Mouse (Mus musculus) cerebellum, adult 8-10 months (tissue): ENCODE measurements at regions not wholly inside any gene's neighbourhood (a gene's known extent, or its start where the extent isn't known, plus 50 kb on each side); places are given as distances from the start of the nearest gene placed in this dataset.
"Not testable (repeated sequence)": the region's sequence is repeated elsewhere in the genome, so short reads cannot be mapped to it uniquely, and the experiment has no call there.

Experiments used
- DNase-seq: peaks from one replicate; pipeline ENCODE4 v3.0.0; 2022

- DNase-seq = not testable (repeated sequence)
These were observed 52.3 kb upstream of the Cttnbp2 start for GRCm38 (mm10) chr6:18566934-18567333.

GRCm38 (mm10) chr6:18569221-18569620 lies 54.6 kb upstream of the Cttnbp2 start:
- no peak for DNase-seq

- DNase-seq = no peak
These were observed 63.9 kb upstream of the Cttnbp2 start for GRCm38 (mm10) chr6:18578501-18578900.

GRCm38 (mm10) chr6:18589436-18589835 lies 74.8 kb upstream of the Cttnbp2 start:
- DNase-seq = no peak

GRCm38 (mm10) chr6:18596680-18597079 lies 82.0 kb upstream of the Cttnbp2 start:
- DNase-seq = no peak

GRCm38 (mm10) chr6:18599626-18600025 lies 85.0 kb upstream of the Cttnbp2 start:
- DNase-seq = no peak

GRCm38 (mm10) chr6:18601926-18602325 lies 87.3 kb upstream of the Cttnbp2 start:
- no peak for DNase-seq

- no peak for DNase-seq
These were observed 107.0 kb upstream of the Cttnbp2 start for GRCm38 (mm10) chr6:18621372-18622262.

- no peak for DNase-seq
These were observed 113.9 kb upstream of the Cttnbp2 start for GRCm38 (mm10) chr6:18628591-18628990.

- DNase-seq = no peak
These were observed 119.0 kb upstream of the Cttnbp2 start for GRCm38 (mm10) chr6:18633540-18634200.

GRCm38 (mm10) chr6:18639712-18640383 lies 125.2 kb upstream of the Cttnbp2 start:
- DNase-seq = peak; percentile 57

GRCm38 (mm10) chr6:18648898-18649591 lies 134.4 kb upstream of the Cttnbp2 start:
- DNase-seq = no peak

- DNase-seq = no peak
These were observed 136.7 kb upstream of the Cttnbp2 start for GRCm38 (mm10) chr6:18651319-18651718.

- DNase-seq = no peak
These were observed 137.5 kb upstream of the Cttnbp2 start for GRCm38 (mm10) chr6:18652006-18652601.

- DNase-seq = no peak
These were observed 139.6 kb upstream of the Cttnbp2 start for GRCm38 (mm10) chr6:18654275-18654674.

GRCm38 (mm10) chr6:18656202-18656601 lies 141.6 kb upstream of the Cttnbp2 start:
- DNase-seq = no peak

- no peak for DNase-seq
These were observed 142.2 kb upstream of the Cttnbp2 start for GRCm38 (mm10) chr6:18656772-18657401.

GRCm38 (mm10) chr6:18664687-18665086 lies 150.0 kb upstream of the Cttnbp2 start:
- no peak for DNase-seq

- no peak for DNase-seq
These were observed 151.3 kb upstream of the Cttnbp2 start for GRCm38 (mm10) chr6:18665992-18666391.

GRCm38 (mm10) chr6:18666543-18666942 lies 151.9 kb upstream of the Cttnbp2 start:
- no peak for DNase-seq

GRCm38 (mm10) chr6:18670677-18671076 lies 156.0 kb upstream of the Cttnbp2 start:
- no peak for DNase-seq
